Mouse (Mus musculus) liver, embryonic 16.5 days (tissue): ENCODE data around the gene Adamts4. TPM values are rescaled to one million over a fixed set of nuclear protein-coding genes. Genes with fewer than 3 reads are reported as not detected.
A peak's percentile ranks its signal among the peaks of the same experiment; 100 is the strongest.

Source experiments
- ATAC-seq: fragments of 200-750 bp; cut with Nextera tagmentation; 2 replicates; pipeline ENCODE4 v1.8.0; 2017; ENCODE audit warnings: low read depth, mild to moderate bottlenecking, moderate number of reproducible peaks, moderate library complexity
- H3K27ac ChIP-seq: fragments of 300-500 bp; sonication (generic); 2 replicates; pipeline ENCODE4 v1.5.1; 2014; ENCODE audit warnings: mild to moderate bottlenecking, low read length
- H3K27me3 ChIP-seq: fragments of 300-500 bp; sonication (generic); 2 replicates; pipeline ENCODE4 v1.6.1; 2014; ENCODE audit warnings: low read depth, low read length, mixed read lengths; ENCODE audit not compliant: control insufficient read depth, insufficient read depth
- H3K36me3 ChIP-seq: fragments of 300-500 bp; sonication (generic); 2 replicates; pipeline ENCODE4 v1.6.1; 2014; ENCODE audit warnings: mild to moderate bottlenecking; ENCODE audit not compliant: control insufficient read depth, insufficient read depth
- H3K4me1 ChIP-seq: fragments of 300-500 bp; sonication (generic); 2 replicates; pipeline ENCODE4 v1.6.1; 2014; ENCODE audit warnings: low read depth, low read length, mixed read lengths; ENCODE audit not compliant: control insufficient read depth
- H3K4me2 ChIP-seq: fragments of 300-500 bp; sonication (generic); 2 replicates; pipeline ENCODE4 v1.6.1; 2014; ENCODE audit warnings: low read depth, low read length, mixed read lengths
- H3K4me3 ChIP-seq: fragments of 300-500 bp; sonication (generic); 2 replicates; pipeline ENCODE4 v1.5.1; 2014; ENCODE audit warnings: low read depth, mild to moderate bottlenecking, low read length
- H3K9ac ChIP-seq: fragments of 300-500 bp; sonication (generic); 2 replicates; pipeline ENCODE4 v1.6.1; 2014; ENCODE audit warnings: low read depth, low read length
- H3K9me3 ChIP-seq: fragments of 300-500 bp; sonication (generic); replicated peaks from 2 replicates; pipeline ENCODE4 v1.6.1; 2016; ENCODE audit warnings: low read length; ENCODE audit not compliant: control insufficient read depth
- WGBS: fragments of 180-500 bp; shearing (Covaris S2); extraction: QIAGEN DNeasy Blood & Tissue Kit; methylation state at CpG from one replicate; pipeline ENCODE4 v1.1.7; 2014; ENCODE audit not compliant: insufficient replicate concordance; 5-methylcytosine and 5-hydroxymethylcytosine counted together
- polyA plus RNA-seq: library from polyadenylated mRNA; unstranded; fragments of >200 nt; fragmentation: Nextera tagmentation; extraction: Ambion mirVana; gene quantifications from 2 replicates; pipeline ENCODE4 v1.2.1, GENCODE M21; 2015

Gene Adamts4
- polyA plus RNA-seq, 1 experiment from 2014 or later, result 0.64 TPM

GRCm38 (mm10) chr1:171248386-171249226, 1.6 kb upstream of the Adamts4 start:
- Histone ChIP-seq H3K4me3 (no peak overlapping the region), H3K27me3 (peaks cover 31% of the 10 kb centered on the region), H3K4me2 (no peak overlapping the region), H3K9me3 (no peaks in the 10 kb centered on the region), H3K36me3 (peaks cover 3% of the 10 kb centered on the region; the same call in 1 of the 2 replicates), H3K27ac (no peak overlapping the region), H3K9ac (no peak overlapping the region), H3K4me1 (peaks cover 20% of the 10 kb centered on the region)
- WGBS, result 26% methylated on average over 3 of the region's 3 CpGs
- ATAC-seq, result no peak

- H3K27ac ChIP-seq, result no peak within 1 kb of the TSS
- H3K4me2 ChIP-seq, result peak within 1 kb of the TSS; percentile 2
- ATAC-seq, result no peak
- WGBS, result 30% methylated on average over 26 of the region's 26 CpGs
- H3K9me3 ChIP-seq, result no peaks in the 10 kb centered on the region
- no peak within 1 kb of the TSS for H3K9ac ChIP-seq
- H3K27me3 ChIP-seq, result peaks cover 31% of the 10 kb centered on the region
- H3K4me3 ChIP-seq, result peak within 1 kb of the TSS; percentile 11
- H3K36me3 ChIP-seq, result no peaks in the 10 kb centered on the region
- H3K4me1 ChIP-seq, result peaks cover 17% of the 10 kb centered on the region
These were observed 716 bp downstream of the Adamts4 start, which contains the start of gene Ndufs2 for GRCm38 (mm10) chr1:171250680-171251593. Gene Ndufs2 (minus strand): TSS chr1:171251388.

- WGBS, result 25% methylated on average over 13 of the region's 13 CpGs
- Histone ChIP-seq H3K4me2 (0 out of 2 replicates have a peak overlapping the region, but pooled peaks have one; percentile 2), H3K36me3 (no peaks in the 10 kb centered on the region), H3K9ac (no peak overlapping the region), H3K4me3 (peak overlapping the region; percentile 11; the same call in 1 of the 2 replicates), H3K4me1 (peaks cover 11% of the 10 kb centered on the region), H3K9me3 (no peaks in the 10 kb centered on the region), H3K27me3 (peaks cover 31% of the 10 kb centered on the region), H3K27ac (no peak overlapping the region)
- ATAC-seq, result no peak
These were observed 1.5 kb downstream of the Adamts4 start for GRCm38 (mm10) chr1:171251594-171252324.

GRCm38 (mm10) chr1:171252415-171252814, 2.2 kb downstream of the Adamts4 start:
- ATAC-seq, result no peak
- Histone ChIP-seq H3K27ac (no peak overlapping the region), H3K9me3 (no peaks in the 10 kb centered on the region), H3K36me3 (no peaks in the 10 kb centered on the region), H3K4me2 (no peak overlapping the region), H3K27me3 (peaks cover 31% of the 10 kb centered on the region), H3K4me3 (no peak overlapping the region), H3K9ac (no peak overlapping the region), H3K4me1 (peaks cover 9% of the 10 kb centered on the region)
- 59% methylated on average over 17 of the region's 17 CpGs for WGBS

- Histone ChIP-seq H3K9ac (no peak overlapping the region), H3K4me3 (no peak overlapping the region), H3K36me3 (no peaks in the 10 kb centered on the region), H3K27ac (no peak overlapping the region), H3K4me1 (no peaks in the 10 kb centered on the region; the same call in 1 of the 2 replicates), H3K4me2 (no peak overlapping the region), H3K9me3 (no peaks in the 10 kb centered on the region), H3K27me3 (peaks cover 21% of the 10 kb centered on the region)
- no peak for ATAC-seq
- 79% methylated on average over 24 of the region's 24 CpGs for WGBS
These were observed 6.0 kb downstream of the Adamts4 start for GRCm38 (mm10) chr1:171256095-171256818.

GRCm38 (mm10) chr1:171256937-171257548, 6.8 kb downstream of the Adamts4 start:
- no peak overlapping the region for H3K27ac ChIP-seq
- no peak overlapping the region for H3K9ac ChIP-seq
- H3K9me3 ChIP-seq, result no peaks in the 10 kb centered on the region
- no peaks in the 10 kb centered on the region; the same call in 1 of the 2 replicates for H3K4me1 ChIP-seq
- ATAC-seq, result no peak; the same call in 1 of the 2 replicates
- no peak overlapping the region for H3K4me3 ChIP-seq
- H3K27me3 ChIP-seq, result peaks cover 17% of the 10 kb centered on the region
- H3K4me2 ChIP-seq, result no peak overlapping the region
- no peaks in the 10 kb centered on the region for H3K36me3 ChIP-seq
- 51% methylated on average over 15 of the region's 15 CpGs for WGBS

- H3K36me3 ChIP-seq, result no peaks in the 10 kb centered on the region
- H3K9ac ChIP-seq, result no peak overlapping the region
- H3K4me2 ChIP-seq, result no peak overlapping the region
- peaks cover 16% of the 10 kb centered on the region for H3K27me3 ChIP-seq
- no peaks in the 10 kb centered on the region for H3K9me3 ChIP-seq
- 63% methylated on average over 9 of the region's 9 CpGs for WGBS
- H3K4me3 ChIP-seq, result no peak overlapping the region
- no peak overlapping the region for H3K27ac ChIP-seq
- no peak for ATAC-seq
- peaks cover 4% of the 10 kb centered on the region; the same call in 1 of the 2 replicates for H3K4me1 ChIP-seq
These were observed 7.6 kb downstream of the Adamts4 start for GRCm38 (mm10) chr1:171257781-171258180.
